Mouse (Mus musculus): Measurements from ENCODE around the gene Gm15319. TPM values are rescaled to one million over a fixed set of nuclear protein-coding genes. Genes with fewer than 3 reads are reported as not detected.
"Not testable (repeated sequence)": the region's sequence is repeated elsewhere in the genome, so short reads cannot be mapped to it uniquely, and the experiment has no call there.

The Gm15319 gene
- polyA plus RNA-seq, 1 experiment from 2014 or later = not detected

DNA sequence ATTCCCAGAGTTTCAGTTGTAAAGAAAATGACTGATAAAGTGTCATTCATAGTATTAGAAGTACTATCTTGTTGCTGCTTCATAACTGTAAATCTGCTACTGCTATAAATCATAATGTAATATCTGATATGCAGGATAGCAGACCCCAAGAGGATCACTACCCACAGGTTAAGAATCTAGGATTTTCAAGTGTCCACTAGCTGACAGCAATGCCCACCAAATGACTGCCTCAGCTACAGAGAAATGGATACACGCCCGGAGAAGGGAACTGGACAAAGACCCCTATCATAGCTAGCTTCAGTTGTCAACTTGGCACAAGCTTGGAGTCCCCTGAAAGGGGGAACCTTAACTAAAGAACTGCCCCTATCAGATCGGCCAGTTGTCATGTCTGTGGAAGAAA is 18.6 kb upstream of the Gm15319 start:
- not testable (repeated sequence) for H3K36me3 ChIP-seq (ENCODE audit: control insufficient read depth, insufficient read depth); H3K9me3 ChIP-seq (ENCODE audit: control insufficient read depth, low read length); H3K4me2 ChIP-seq (ENCODE audit: low read length); H3K4me1 ChIP-seq (replicated peaks; ENCODE audit: control insufficient read depth, insufficient read depth, low read length); H3K27ac ChIP-seq (ENCODE audit: low read length); H3K9ac ChIP-seq (replicated peaks; ENCODE audit: low read depth, low read length); H3K4me3 ChIP-seq (replicated peaks; ENCODE audit: low read length); ATAC-seq; H3K27me3 ChIP-seq (replicated peaks; ENCODE audit: control insufficient read depth, insufficient read depth, low read length)
- WGBS = 91% methylated on average over 2 of the region's 3 CpGs

DNA sequence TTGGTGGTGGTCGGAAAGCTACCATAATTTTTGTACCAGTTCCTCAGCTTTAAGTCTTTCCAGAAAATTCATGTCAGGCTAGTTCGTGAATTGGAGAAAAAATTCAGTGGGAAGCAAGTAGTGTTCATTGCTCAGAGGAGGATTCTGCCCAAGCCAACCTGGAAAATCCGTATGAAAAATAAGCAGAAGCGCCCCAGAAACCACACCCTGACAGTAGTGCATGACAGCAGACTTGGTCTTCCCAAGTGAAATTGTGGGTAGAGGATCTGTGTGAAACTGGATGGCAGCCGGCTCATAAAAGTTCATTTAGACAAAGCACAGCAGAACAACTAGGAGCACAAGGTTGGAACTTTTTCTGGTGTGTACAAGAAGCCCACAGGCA is 18.2 kb upstream of the Gm15319 start:
- H3K27ac ChIP-seq (ENCODE audit: low read length); H3K4me1 ChIP-seq (replicated peaks; ENCODE audit: control insufficient read depth, insufficient read depth, low read length); H3K4me2 ChIP-seq (ENCODE audit: low read length); H3K27me3 ChIP-seq (replicated peaks; ENCODE audit: control insufficient read depth, insufficient read depth, low read length); H3K9me3 ChIP-seq (ENCODE audit: control insufficient read depth, low read length); H3K4me3 ChIP-seq (replicated peaks; ENCODE audit: low read length); H3K9ac ChIP-seq (replicated peaks; ENCODE audit: low read depth, low read length); H3K36me3 ChIP-seq (ENCODE audit: control insufficient read depth, insufficient read depth); ATAC-seq: not testable (repeated sequence)
- no CpG with 5 or more reads among the region's 5 CpGs for WGBS

DNA sequence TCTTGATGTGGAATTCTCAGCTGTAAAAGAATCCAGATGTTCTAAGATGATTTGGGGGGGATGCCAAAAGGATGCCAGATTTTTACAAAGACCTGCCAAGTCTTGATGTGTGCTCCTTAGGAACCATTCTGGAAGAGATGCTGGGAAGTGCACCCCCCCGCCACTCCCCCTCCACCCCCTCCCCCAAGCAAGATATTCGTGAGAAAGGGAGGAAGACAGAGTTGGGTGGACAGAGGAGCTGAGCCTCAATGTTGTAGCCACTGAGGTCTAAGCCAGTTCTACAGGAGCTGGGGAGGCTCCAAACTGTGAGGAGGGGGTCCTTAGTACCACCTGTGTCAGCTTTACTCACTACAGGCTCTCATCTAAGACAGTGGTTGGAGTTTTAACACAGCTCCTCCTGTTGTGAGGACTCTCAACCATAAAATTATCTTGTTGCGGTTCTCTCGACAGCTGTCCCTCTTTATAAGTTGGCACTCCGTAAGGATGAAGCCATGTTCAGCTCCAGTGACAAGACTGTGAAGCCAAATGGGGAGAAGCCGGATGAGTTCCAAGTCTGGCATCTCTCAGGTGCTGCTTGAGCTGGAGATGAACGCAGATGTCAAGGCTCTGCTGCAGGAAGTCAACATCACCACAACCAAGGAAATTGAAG is 17.7 kb upstream of the Gm15319 start:
- H3K9ac ChIP-seq (replicated peaks; ENCODE audit: low read depth, low read length); H3K4me1 ChIP-seq (replicated peaks; ENCODE audit: control insufficient read depth, insufficient read depth, low read length); H3K27me3 ChIP-seq (replicated peaks; ENCODE audit: control insufficient read depth, insufficient read depth, low read length); H3K4me3 ChIP-seq (replicated peaks; ENCODE audit: low read length); H3K4me2 ChIP-seq (ENCODE audit: low read length); H3K9me3 ChIP-seq (ENCODE audit: control insufficient read depth, low read length); H3K27ac ChIP-seq (ENCODE audit: low read length); H3K36me3 ChIP-seq (ENCODE audit: control insufficient read depth, insufficient read depth): not testable (repeated sequence)
- peak; percentile 68 for ATAC-seq
- 86% methylated on average over 7 of the region's 7 CpGs for WGBS

DNA sequence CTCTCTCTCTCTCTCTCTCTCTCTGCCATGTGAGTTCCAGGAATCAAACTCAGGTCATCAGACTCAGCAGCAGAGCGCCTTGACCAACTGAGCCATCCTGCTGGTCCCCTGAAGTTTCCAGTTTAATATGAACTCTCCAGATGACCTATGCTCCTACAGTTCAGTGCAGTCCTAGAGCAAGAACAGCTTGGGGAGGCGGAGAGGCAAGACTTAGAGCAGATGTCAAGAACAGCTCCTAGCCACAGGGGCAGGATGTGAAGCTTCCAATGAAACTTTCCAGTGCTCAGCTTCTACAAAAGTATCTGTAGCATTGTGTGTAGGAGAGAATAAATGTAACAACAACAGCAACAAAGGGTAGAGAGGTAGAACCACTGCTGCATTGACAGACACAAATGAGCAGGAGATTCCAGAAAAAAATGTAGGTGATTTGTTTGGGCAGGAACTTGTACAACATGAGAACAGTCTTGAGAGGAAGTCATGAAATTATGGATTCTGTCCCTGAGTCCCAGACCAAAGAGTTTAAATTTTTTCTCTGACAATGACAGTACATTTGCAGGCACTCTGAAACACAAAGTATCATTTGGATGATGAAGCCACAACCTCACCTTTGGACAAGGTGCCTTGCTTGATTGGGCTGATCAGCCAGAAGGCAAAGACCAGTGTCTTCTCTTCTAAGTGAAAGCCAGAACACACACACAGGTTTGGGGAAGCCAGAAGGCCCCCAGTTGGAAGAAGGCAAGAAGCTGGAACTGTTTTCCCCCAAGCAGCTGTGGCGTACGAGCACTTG is 16.8 kb upstream of the Gm15319 start:
- not testable (repeated sequence) for H3K9me3 ChIP-seq (ENCODE audit: control insufficient read depth, low read length); H3K4me1 ChIP-seq (replicated peaks; ENCODE audit: control insufficient read depth, insufficient read depth, low read length); ATAC-seq; H3K4me3 ChIP-seq (replicated peaks; ENCODE audit: low read length); H3K27me3 ChIP-seq (replicated peaks; ENCODE audit: control insufficient read depth, insufficient read depth, low read length); H3K9ac ChIP-seq (replicated peaks; ENCODE audit: low read depth, low read length); H3K4me2 ChIP-seq (ENCODE audit: low read length); H3K27ac ChIP-seq (ENCODE audit: low read length); H3K36me3 ChIP-seq (ENCODE audit: control insufficient read depth, insufficient read depth)
- no CpG with 5 or more reads among the region's 4 CpGs for WGBS

DNA sequence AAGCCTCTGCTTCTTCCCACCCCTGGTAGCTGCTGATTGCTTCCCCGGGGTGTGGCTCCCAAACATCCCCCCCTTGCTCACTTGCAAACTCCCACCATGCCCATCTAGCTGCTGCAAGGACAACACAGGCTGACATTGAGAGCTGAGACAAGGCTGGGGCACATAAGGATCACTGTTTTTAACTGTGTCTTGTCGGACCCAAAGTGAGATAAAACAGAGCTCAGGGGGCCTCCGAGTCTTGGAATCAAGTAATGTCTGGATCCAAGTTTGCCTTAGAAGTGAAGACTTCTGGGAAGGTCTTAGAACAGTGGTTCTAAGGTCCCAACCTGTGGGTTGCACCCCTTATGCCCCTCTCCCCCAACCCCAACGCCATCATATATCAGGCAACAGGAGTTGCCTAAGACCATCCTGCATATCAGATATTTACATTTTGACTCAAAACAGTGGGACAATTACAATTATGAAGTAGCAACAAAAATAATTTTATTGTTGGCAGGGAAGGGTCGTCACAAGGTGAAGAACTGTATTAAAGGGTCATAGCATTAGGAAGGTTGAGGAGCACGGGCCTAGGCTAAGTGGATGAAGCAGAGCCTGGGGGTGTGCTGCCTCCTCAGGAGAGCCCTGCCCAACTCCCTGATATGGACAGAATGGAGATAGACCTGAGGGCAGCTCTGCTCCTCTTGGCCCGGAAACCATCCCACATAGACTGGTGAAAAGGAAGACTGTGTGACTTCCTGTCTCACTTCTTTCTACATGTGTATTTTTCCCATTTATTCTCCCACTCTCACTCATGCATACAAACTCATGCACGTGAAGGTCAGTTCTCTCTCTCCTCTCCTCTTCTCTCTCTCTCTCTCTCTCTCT is 16.0 kb upstream of the Gm15319 start:
- H3K4me1 ChIP-seq (replicated peaks; ENCODE audit: control insufficient read depth, insufficient read depth, low read length); H3K4me3 ChIP-seq (replicated peaks; ENCODE audit: low read length); H3K27me3 ChIP-seq (replicated peaks; ENCODE audit: control insufficient read depth, insufficient read depth, low read length); H3K27ac ChIP-seq (ENCODE audit: low read length); H3K9me3 ChIP-seq (ENCODE audit: control insufficient read depth, low read length); H3K9ac ChIP-seq (replicated peaks; ENCODE audit: low read depth, low read length); H3K4me2 ChIP-seq (ENCODE audit: low read length); H3K36me3 ChIP-seq (ENCODE audit: control insufficient read depth, insufficient read depth): not testable (repeated sequence)
- ATAC-seq = peak; percentile 49
- 81% methylated on average over 4 of the region's 8 CpGs for WGBS

DNA sequence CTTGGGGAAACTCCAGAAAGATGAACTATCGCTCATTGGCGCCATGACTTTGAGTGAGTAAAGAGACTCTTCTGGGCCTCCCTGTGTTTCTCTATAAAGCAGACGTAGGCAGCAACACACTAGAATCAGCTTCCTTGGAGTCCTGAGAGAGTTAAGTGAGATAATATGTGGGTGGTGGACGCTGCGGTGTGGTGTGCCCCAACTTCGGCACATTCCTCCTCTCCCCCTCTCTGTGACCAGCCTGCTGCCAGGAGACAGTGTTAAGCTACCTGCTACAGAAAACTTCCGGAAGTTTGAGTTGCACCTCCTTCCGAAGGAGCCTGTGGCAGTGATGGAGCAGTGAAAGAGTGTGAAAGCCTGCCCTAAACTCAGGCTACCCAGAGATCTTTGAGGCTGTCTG is 15.3 kb upstream of the Gm15319 start:
- H3K27me3 ChIP-seq (replicated peaks; ENCODE audit: control insufficient read depth, insufficient read depth, low read length); H3K27ac ChIP-seq (ENCODE audit: low read length); H3K9me3 ChIP-seq (ENCODE audit: control insufficient read depth, low read length); H3K4me1 ChIP-seq (replicated peaks; ENCODE audit: control insufficient read depth, insufficient read depth, low read length); H3K36me3 ChIP-seq (ENCODE audit: control insufficient read depth, insufficient read depth); H3K4me2 ChIP-seq (ENCODE audit: low read length); H3K9ac ChIP-seq (replicated peaks; ENCODE audit: low read depth, low read length); H3K4me3 ChIP-seq (replicated peaks; ENCODE audit: low read length); ATAC-seq: not testable (repeated sequence)
- WGBS = 84% methylated on average over 5 of the region's 8 CpGs

DNA sequence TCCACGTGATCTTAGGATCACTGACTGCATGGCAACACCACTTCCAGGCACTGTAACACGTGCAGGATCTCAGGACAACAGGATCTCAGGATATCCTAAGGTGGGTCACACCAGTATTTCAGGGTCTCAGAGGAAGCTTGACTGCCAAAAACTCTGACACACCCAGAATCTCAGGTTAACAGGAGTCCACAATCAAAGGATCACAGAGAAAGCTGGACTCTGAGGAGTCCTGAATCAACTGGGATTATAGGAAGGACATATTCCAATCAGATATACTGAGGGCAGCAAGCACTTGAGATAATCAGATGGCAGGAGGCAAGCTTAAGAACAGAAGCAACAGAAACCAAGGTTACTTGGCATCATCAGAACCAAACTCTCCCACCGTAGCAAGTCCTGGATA is 12.7 kb upstream of the Gm15319 start:
- not testable (repeated sequence) for ATAC-seq; H3K36me3 ChIP-seq (ENCODE audit: control insufficient read depth, insufficient read depth); H3K9ac ChIP-seq (replicated peaks; ENCODE audit: low read depth, low read length); H3K27me3 ChIP-seq (replicated peaks; ENCODE audit: control insufficient read depth, insufficient read depth, low read length); H3K9me3 ChIP-seq (ENCODE audit: control insufficient read depth, low read length); H3K4me2 ChIP-seq (ENCODE audit: low read length); H3K27ac ChIP-seq (ENCODE audit: low read length); H3K4me1 ChIP-seq (replicated peaks; ENCODE audit: control insufficient read depth, insufficient read depth, low read length); H3K4me3 ChIP-seq (replicated peaks; ENCODE audit: low read length)
- WGBS = no CpG with 5 or more reads among the region's 3 CpGs

DNA sequence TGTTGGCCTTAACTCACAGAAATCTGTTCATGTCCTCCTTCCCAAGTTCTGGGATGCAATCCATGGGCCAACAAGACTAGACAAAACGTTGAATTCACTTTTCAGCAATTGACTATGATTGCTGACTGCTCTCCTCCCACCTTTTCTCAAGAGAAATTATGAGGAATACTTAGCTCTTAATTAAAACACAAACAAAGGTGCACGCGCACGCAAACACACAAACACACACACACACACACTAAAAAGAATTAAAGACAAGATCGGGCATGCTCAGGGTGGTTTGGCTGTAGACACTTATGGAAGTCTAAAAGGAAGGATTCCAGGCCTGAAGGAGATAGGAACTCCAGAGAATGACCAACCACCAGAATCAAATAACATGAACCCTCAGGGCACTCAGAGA is 6.6 kb downstream of the Gm15319 start:
- H3K4me1 ChIP-seq (replicated peaks; ENCODE audit: control insufficient read depth, insufficient read depth, low read length); H3K4me2 ChIP-seq (ENCODE audit: low read length); H3K36me3 ChIP-seq (ENCODE audit: control insufficient read depth, insufficient read depth); H3K27ac ChIP-seq (ENCODE audit: low read length); H3K9me3 ChIP-seq (ENCODE audit: control insufficient read depth, low read length); H3K4me3 ChIP-seq (replicated peaks; ENCODE audit: low read length); ATAC-seq; H3K27me3 ChIP-seq (replicated peaks; ENCODE audit: control insufficient read depth, insufficient read depth, low read length); H3K9ac ChIP-seq (replicated peaks; ENCODE audit: low read depth, low read length): not testable (repeated sequence)
- 81% methylated on average over 5 of the region's 5 CpGs for WGBS

DNA sequence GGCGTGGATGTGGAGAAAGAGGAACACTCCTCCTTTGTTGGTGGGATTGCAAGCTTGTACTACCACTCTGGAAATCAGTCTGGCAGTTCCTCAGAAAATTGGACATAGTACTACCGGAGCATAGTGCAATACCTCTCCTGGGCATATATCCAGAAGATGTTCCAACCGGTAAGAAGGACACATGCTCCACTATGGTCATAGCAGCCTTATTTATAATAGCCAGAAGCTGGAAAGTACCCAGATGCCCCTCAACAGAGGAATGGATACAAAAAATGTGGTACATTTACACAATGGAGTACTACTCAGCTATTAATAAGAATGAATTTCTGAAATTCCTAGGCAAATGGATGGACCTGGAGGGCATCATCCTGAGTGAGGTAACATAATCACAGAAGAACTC is 9.4 kb downstream of the Gm15319 start:
- H3K27ac ChIP-seq (ENCODE audit: low read length); H3K4me3 ChIP-seq (replicated peaks; ENCODE audit: low read length); ATAC-seq; H3K9me3 ChIP-seq (ENCODE audit: control insufficient read depth, low read length); H3K36me3 ChIP-seq (ENCODE audit: control insufficient read depth, insufficient read depth); H3K4me1 ChIP-seq (replicated peaks; ENCODE audit: control insufficient read depth, insufficient read depth, low read length); H3K27me3 ChIP-seq (replicated peaks; ENCODE audit: control insufficient read depth, insufficient read depth, low read length); H3K9ac ChIP-seq (replicated peaks; ENCODE audit: low read depth, low read length); H3K4me2 ChIP-seq (ENCODE audit: low read length): not testable (repeated sequence)
- WGBS = 98% methylated on average over 1 of the region's 3 CpGs

All from forebrain, embryonic 16.5 days (tissue).